Mouse (Mus musculus) midbrain, embryonic 11.5 days (tissue): Measurements from ENCODE around the gene Cdh23. TPM values are rescaled to one million over a fixed set of nuclear protein-coding genes. Genes with fewer than 3 reads are reported as not detected.

Experiments
- ATAC-seq: fragments of 200-750 bp; cut with Nextera tagmentation; 2 replicates; pipeline ENCODE4 v1.8.0; 2017; ENCODE audit warnings: moderate TSS enrichment, moderate library complexity; ENCODE audit not compliant: low FRiP score
- DNase-seq: peaks from one replicate; pipeline ENCODE4 v3.0.0; 2015; ENCODE audit warnings: low spot score; ENCODE audit errors: missing footprints
- H3K27ac ChIP-seq: fragments of 300-500 bp; sonication (generic); 2 replicates; pipeline ENCODE4 v1.5.1; 2014; ENCODE audit warnings: low read depth, low read length
- H3K27me3 ChIP-seq: fragments of 300-500 bp; sonication (generic); 2 replicates; pipeline ENCODE4 v1.6.1; 2014; ENCODE audit warnings: mild to moderate bottlenecking, low read length, moderate library complexity, mixed read lengths; ENCODE audit not compliant: control insufficient read depth, insufficient read depth
- H3K36me3 ChIP-seq: fragments of 300-500 bp; sonication (generic); 2 replicates; pipeline ENCODE4 v1.6.1; 2014; ENCODE audit warnings: mild to moderate bottlenecking, low read length, moderate library complexity, mixed read lengths; ENCODE audit not compliant: control insufficient read depth, insufficient read depth
- H3K4me1 ChIP-seq: fragments of 300-500 bp; sonication (generic); 2 replicates; pipeline ENCODE4 v1.6.1; 2014; ENCODE audit warnings: low read length; ENCODE audit not compliant: control insufficient read depth, insufficient read depth
- H3K4me2 ChIP-seq: fragments of 300-500 bp; sonication (generic); 2 replicates; pipeline ENCODE4 v1.6.1; 2014; ENCODE audit warnings: mild to moderate bottlenecking, moderate library complexity
- H3K4me3 ChIP-seq: fragments of 300-500 bp; sonication (generic); 2 replicates; pipeline ENCODE4 v1.5.1; 2014; ENCODE audit warnings: low read depth, low read length
- H3K9ac ChIP-seq: fragments of 300-500 bp; sonication (generic); 2 replicates; pipeline ENCODE4 v1.6.1; 2014; ENCODE audit warnings: low read length
- H3K9me3 ChIP-seq: fragments of 300-500 bp; sonication (generic); 2 replicates; pipeline ENCODE4 v1.6.1; 2016; ENCODE audit warnings: low read length; ENCODE audit not compliant: control insufficient read depth
- WGBS: fragments of 180-500 bp; shearing (Covaris S2); extraction: QIAGEN DNeasy Blood & Tissue Kit; methylation state at CpG from one replicate; pipeline ENCODE4 v1.1.7; 2014; 5-methylcytosine and 5-hydroxymethylcytosine counted together
- polyA plus RNA-seq: library from polyadenylated mRNA; unstranded; fragments of >200 nt; fragmentation: Nextera tagmentation; extraction: Ambion mirVana; gene quantifications from 2 replicates; pipeline ENCODE4 v1.2.1, GENCODE M21; 2014

Gene Cdh23
- polyA plus RNA-seq, 1 experiment from 2014 or later = 0.71 TPM

DNA sequence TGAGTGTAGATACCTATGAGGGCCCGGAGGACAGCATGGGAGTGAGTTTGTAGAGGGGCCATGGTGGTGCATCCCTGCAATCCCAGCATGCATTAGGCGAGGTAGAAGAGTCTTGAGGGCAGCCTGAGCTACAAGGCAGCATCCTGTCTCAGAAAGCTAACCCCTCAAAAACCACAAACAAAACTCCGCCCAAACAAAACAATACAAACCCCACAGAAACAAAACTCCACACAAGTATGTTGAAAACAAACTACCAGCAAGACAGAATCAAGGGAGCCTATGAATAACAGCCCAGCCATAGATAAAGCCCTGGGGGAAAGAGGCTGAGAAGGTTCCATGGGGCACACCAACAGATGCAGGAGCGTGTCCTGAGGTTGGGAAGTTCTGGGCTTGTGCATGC, 350.2 kb downstream of the Cdh23 start:
- no peaks in the 10 kb centered on the region for H3K36me3 ChIP-seq
- H3K4me1 ChIP-seq = peaks cover 8% of the 10 kb centered on the region
- DNase-seq (no peak), ATAC-seq (no peak)
- peaks cover 6% of the 10 kb centered on the region; the same call in 1 of the 2 replicates for H3K27me3 ChIP-seq
- H3K9ac ChIP-seq = no peak overlapping the region
- no peak overlapping the region for H3K4me3 ChIP-seq
- H3K27ac ChIP-seq = no peak overlapping the region
- H3K9me3 ChIP-seq = no peaks in the 10 kb centered on the region
- WGBS = 86% methylated on average over 4 of the region's 4 CpGs
- H3K4me2 ChIP-seq = no peak overlapping the region

DNA sequence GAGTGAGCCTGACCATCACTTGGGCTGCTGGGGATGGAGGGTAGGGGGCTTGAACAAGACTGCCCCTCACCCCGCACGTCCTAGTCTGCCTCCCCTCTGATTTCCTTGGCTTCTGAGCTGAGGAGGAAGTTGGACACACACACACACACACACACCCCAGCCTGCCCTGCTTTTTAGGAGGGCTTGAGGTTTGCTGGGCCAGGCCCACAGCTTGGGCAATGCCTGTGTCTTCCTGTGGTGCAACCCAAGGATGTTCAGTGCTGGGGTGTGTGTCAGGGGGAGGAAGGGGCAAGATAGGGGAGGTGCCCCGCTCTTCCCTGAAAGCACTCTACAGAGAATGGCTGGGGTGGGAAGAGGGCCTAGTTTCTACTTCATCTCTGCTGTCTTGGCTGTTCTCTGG, 352.2 kb downstream of the Cdh23 start:
- ATAC-seq (no peak), DNase-seq (no peak)
- no peaks in the 10 kb centered on the region for H3K9me3 ChIP-seq
- H3K27me3 ChIP-seq = peaks cover 6% of the 10 kb centered on the region; the same call in 1 of the 2 replicates
- H3K36me3 ChIP-seq = no peaks in the 10 kb centered on the region
- H3K9ac ChIP-seq = no peak overlapping the region
- no peak overlapping the region for H3K27ac ChIP-seq
- no peak overlapping the region for H3K4me3 ChIP-seq
- H3K4me1 ChIP-seq = peaks cover 8% of the 10 kb centered on the region
- WGBS = 82% methylated on average over 3 of the region's 3 CpGs
- H3K4me2 ChIP-seq = no peak overlapping the region

DNA sequence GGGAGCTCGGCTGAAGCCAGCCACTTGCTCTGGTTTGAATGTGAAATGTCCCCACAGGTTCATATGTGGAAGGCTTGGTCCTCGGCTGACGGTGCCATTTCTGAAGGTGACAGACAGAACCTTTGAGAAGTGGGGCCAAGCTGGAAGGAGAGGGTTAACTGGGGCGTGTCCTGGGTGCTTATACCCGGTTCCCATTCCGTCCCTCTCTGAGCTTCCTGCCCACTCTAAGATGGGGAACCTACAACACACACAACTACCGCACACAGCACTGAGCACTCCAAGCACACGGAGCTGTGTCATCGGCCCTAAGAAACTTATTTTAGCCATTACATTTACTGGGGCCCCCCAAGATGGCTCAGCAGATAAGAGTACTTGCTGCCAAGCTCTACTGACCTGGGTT, 354.8 kb downstream of the Cdh23 start:
- WGBS = 79% methylated on average over 9 of the region's 9 CpGs

DNA sequence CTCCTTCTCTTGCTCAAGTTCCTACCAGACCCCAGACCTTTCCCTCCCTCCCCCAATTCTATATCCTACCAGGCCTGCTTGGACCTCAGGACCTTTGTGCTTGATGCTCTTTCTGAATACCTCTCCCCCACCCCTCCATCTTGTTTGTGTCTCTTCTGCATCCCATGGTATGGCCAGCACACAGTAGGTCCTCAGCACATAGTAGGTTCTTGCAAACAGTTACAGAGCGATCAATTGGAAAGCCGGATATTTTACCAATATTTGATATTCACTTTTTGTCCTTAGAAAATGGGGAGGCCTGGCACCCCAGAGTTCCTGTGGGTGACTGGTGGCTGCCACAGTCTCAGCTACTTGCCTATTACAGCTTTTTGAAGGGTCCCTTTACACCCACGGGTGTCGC, 361.3 kb downstream of the Cdh23 start:
- WGBS = 95% methylated on average over 4 of the region's 4 CpGs
- no peak overlapping the region for H3K4me3 ChIP-seq
- no peak overlapping the region for H3K27ac ChIP-seq
- no peak overlapping the region for H3K9ac ChIP-seq
- no peak overlapping the region for H3K4me2 ChIP-seq
- ATAC-seq = no peak
- no peak for DNase-seq
- H3K9me3 ChIP-seq = no peaks in the 10 kb centered on the region
- H3K4me1 ChIP-seq = no peaks in the 10 kb centered on the region
- H3K36me3 ChIP-seq = no peaks in the 10 kb centered on the region
- H3K27me3 ChIP-seq = no peaks in the 10 kb centered on the region; the same call in 1 of the 2 replicates

More for the DNA sequence above, 354.8 kb downstream of the Cdh23 start:
- Histone ChIP-seq H3K4me3 (no peak overlapping the region), H3K9me3 (no peaks in the 10 kb centered on the region), H3K4me1 (peaks cover 1% of the 10 kb centered on the region; the same call in 1 of the 2 replicates), H3K27me3 (no peaks in the 10 kb centered on the region), H3K4me2 (no peak overlapping the region), H3K27ac (no peak overlapping the region), H3K9ac (no peak overlapping the region), H3K36me3 (no peaks in the 10 kb centered on the region)
- DNase-seq = no peak
- ATAC-seq = no peak

DNA sequence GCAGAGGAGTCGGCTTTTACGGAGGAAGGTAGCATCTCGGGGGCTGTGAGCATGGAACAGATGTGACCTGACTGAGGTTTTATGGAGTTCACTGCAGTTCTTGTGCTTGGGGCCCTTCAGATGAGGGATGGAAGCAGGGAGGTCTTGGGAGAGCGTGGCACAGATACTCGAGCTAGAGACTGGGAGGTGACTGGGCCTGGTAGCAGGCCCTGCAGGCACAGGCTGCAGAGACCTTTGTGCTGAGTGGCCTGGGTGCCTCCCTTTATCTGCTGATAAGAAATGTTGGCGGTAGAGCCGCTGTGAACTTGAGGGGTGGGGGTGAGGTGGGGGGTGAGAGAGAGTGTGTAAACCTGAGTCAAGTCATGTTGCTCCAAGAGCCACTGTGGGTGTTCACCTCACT, 361.7 kb downstream of the Cdh23 start:
- Histone ChIP-seq H3K4me3 (no peak overlapping the region), H3K9ac (no peak overlapping the region), H3K27me3 (no peaks in the 10 kb centered on the region; the same call in 1 of the 2 replicates), H3K27ac (no peak overlapping the region), H3K36me3 (no peaks in the 10 kb centered on the region), H3K9me3 (no peaks in the 10 kb centered on the region), H3K4me1 (no peaks in the 10 kb centered on the region), H3K4me2 (no peak overlapping the region)
- DNase-seq (peak; percentile 56), ATAC-seq (no peak)
- WGBS = 76% methylated on average over 7 of the region's 7 CpGs

DNA sequence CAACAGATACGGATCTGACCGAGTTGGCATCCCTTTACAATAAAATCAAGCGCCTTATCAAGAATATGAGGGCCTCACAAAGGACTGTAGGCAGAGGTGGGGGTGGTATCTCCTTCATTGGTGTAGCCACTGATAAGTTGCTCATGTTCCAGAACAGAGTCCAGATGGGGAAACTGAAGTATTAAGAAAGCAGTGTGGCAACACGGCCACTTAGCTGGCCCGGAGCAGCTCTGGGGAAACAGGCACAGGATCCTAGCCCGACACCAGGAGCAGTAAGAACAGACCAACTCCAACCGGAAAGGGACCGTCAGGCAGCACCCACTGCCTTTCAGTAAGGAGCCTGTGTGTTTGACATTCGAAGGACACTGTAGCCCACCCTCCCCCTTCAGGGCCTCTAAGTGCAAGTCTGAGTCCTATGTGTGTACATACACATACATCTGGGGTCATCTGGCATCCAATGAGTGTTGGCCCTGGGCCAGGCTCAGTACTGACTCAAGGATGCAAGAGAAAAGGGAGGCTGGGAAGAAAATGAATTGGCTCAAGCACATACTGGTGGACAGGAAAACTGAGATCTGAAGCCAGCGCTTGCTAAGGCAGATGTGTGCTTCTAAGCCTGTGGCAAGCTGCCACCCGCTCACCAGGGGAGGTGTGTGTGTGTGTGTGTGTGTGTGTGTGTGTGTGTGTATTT, 367.2 kb downstream of the Cdh23 start:
- Histone ChIP-seq H3K27ac (no peak overlapping the region), H3K4me2 (no peak overlapping the region), H3K9ac (no peak overlapping the region), H3K36me3 (no peaks in the 10 kb centered on the region), H3K4me3 (no peak overlapping the region), H3K9me3 (no peaks in the 10 kb centered on the region), H3K27me3 (no peaks in the 10 kb centered on the region; the same call in 1 of the 2 replicates), H3K4me1 (no peaks in the 10 kb centered on the region)
- ATAC-seq (no peak), DNase-seq (peak; percentile 60)
- WGBS = 90% methylated on average over 11 of the region's 11 CpGs

DNA sequence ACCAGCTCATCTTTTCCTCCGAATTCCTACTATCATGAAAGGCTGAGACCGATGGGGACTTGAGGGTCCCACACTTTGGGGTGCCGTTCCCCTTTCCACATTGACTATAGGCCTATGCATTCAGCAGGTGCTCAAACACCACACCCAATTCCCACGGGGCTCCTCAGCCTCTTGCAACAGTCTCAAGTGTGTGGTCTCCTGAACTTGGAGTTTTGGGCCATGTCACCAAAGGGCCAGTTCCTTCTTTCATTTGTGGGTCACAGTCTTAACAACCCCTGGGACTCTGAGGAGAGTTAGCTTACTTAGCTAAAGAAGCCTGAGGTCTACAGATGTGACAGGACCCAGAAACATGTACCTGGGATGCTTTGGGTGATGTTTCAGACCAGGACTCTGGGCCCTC, 380.1 kb downstream of the Cdh23 start:
- no peak overlapping the region for H3K9ac ChIP-seq
- WGBS = 94% methylated on average over 4 of the region's 4 CpGs
- peak; percentile 28 for DNase-seq

DNA sequence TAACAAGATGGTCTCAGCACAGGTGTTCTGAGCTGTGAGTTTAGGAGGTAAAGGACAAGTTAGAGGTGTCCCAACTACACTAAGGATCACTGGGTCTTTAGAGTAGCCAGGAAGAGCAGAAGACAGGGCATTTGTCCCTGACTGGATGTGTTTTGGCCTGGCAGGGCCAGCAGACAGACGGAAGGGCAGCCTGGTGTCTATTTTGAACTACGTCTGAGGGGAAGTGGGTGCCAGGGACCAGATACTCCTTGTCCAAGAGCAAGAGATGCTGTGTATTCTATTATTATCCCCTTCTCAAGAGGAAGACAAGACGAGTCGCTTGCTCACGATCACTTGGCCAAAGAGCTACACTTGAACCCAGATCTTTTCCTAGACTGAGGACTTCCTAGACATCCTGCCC, 382.7 kb downstream of the Cdh23 start:
- no peaks in the 10 kb centered on the region for H3K27me3 ChIP-seq
- no peak overlapping the region for H3K27ac ChIP-seq
- no peaks in the 10 kb centered on the region for H3K4me1 ChIP-seq
- no peaks in the 10 kb centered on the region for H3K36me3 ChIP-seq
- ATAC-seq = no peak
- DNase-seq = peak; percentile 4
- H3K9me3 ChIP-seq = no peaks in the 10 kb centered on the region
- WGBS = 91% methylated on average over 5 of the region's 5 CpGs
- H3K4me3 ChIP-seq = no peak overlapping the region
- H3K9ac ChIP-seq = no peak overlapping the region
- no peak overlapping the region for H3K4me2 ChIP-seq

More for the DNA sequence above, 380.1 kb downstream of the Cdh23 start:
- H3K4me2 ChIP-seq = no peak overlapping the region
- H3K4me3 ChIP-seq = no peak overlapping the region
- no peaks in the 10 kb centered on the region for H3K27me3 ChIP-seq
- H3K4me1 ChIP-seq = no peaks in the 10 kb centered on the region
- no peaks in the 10 kb centered on the region for H3K9me3 ChIP-seq
- ATAC-seq = no peak
- no peaks in the 10 kb centered on the region for H3K36me3 ChIP-seq
- no peak overlapping the region for H3K27ac ChIP-seq

DNA sequence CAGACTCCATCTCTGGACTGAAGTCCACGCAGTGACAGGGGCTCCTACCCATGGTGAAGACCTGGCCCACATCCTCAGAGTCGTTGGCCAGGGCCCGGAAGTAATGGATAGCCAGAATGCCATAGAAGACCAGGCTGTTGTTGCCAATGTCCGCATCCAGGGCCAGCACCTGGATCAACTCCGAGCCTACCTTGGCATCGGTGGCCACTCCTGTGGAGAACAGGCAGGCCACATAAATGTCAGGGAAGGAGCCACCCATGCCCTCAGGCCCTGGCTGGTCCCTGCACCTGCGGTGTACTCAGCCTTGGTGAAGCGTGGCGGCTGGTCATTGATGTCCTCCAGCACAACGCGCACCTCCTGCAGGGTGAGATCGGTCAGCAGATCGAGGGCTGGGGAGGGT, 385.7 kb downstream of the Cdh23 start:
- Histone ChIP-seq H3K36me3 (no peaks in the 10 kb centered on the region), H3K27me3 (no peaks in the 10 kb centered on the region), H3K9me3 (no peaks in the 10 kb centered on the region), H3K27ac (no peak overlapping the region), H3K9ac (no peak overlapping the region), H3K4me3 (no peak overlapping the region), H3K4me2 (no peak overlapping the region), H3K4me1 (no peaks in the 10 kb centered on the region)
- DNase-seq (no peak), ATAC-seq (no peak)
- 92% methylated on average over 13 of the region's 13 CpGs for WGBS
